In the genomic region with DNA sequence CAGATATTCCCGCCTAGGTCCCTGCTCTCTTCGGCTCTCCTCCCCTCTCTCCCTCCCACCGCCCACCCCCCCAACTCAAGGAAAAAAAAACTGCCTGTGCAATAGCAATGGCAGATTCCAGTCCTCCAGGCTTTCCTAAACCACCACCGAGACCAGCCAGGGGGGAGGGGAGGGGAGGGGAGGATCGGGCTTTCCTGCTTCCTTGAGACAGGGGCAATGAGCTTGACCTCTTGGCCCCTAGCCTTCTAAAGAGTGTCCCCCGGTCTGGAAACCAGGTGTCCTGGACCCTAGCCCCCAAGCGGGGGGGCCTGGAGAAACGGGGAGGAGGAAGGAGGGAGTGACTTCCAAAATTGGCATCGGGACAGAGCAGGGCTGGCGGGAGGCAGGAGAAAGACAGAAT, we compare ENCODE assay signal across 9 mouse cellular contexts. TPM values are rescaled to one million over a fixed set of nuclear protein-coding genes. Genes with fewer than 3 reads are reported as not detected.
DNase-seq lines count a peak whose midpoint lies in the region; ATAC-seq and TF ChIP-seq lines count a peak whose summit lies in the region.
"Had no signal": no experiment of that assay in that cellular context is flagged by ENCODE, and none has a peak within 500 bp of the region (broad histone marks: within the 10 kb centered on the region; RNA-seq: fewer than 3 reads in every experiment).

No protein-coding gene starts in this region.

- H3K4me3 ChIP-seq in cerebellum, adult 2 months (replicated peaks; ENCODE audit: insufficient read depth, low read depth, low read length), result peak overlapping the region; percentile 80
- H3K4me3 ChIP-seq in kidney, embryonic 14.5 days (ENCODE audit: low read length), result peak overlapping the region; percentile 35
- peak overlapping the region; percentile 37 for H3K4me3 ChIP-seq in midbrain, embryonic 12.5 days

- DNase-seq in right cerebral cortex, postnatal 10 days (ENCODE audit: low spot score in 2 of 2), result peak; percentile 61 to 65
- DNase-seq in right cerebral cortex, adult 18-20 months, result no peak
- DNase-seq in cerebellum, adult 2 months, result peak; percentile 71 to 85
- DNase-seq in heart, adult 18-20 months, result peak; percentile 69 to 80

- peaks cover 17% of the 10 kb centered on the region for H3K36me3 ChIP-seq in kidney, embryonic 14.5 days (ENCODE audit: control insufficient read depth, insufficient read depth, low read length)
- H3K36me3 ChIP-seq in midbrain, embryonic 12.5 days, result peaks cover 17% of the 10 kb centered on the region

- 6% methylated on average over 10 of the region's 10 CpGs for WGBS in cerebellum, adult 2 months
- 7% methylated on average over 10 of the region's 10 CpGs for WGBS in kidney, embryonic 14.5 days
- 11% methylated on average over 7 of the region's 10 CpGs for WGBS in midbrain, embryonic 12.5 days

- H3K9me3 ChIP-seq in kidney, embryonic 14.5 days (ENCODE audit: control insufficient read depth, low read length), result no peaks in the 10 kb centered on the region
- no peaks in the 10 kb centered on the region for H3K9me3 ChIP-seq in midbrain, embryonic 12.5 days

- H3K4me2 ChIP-seq in kidney, embryonic 14.5 days (replicated peaks; ENCODE audit: low read depth, low read length), result peak overlapping the region; percentile 61
- H3K4me2 ChIP-seq in midbrain, embryonic 12.5 days (replicated peaks), result peak overlapping the region; percentile 59

- TF ChIP-seq POLR2A in cerebellum, adult 2 months (IDR thresholded peaks at IDR 0.05; ENCODE audit: borderline replicate concordance, insufficient read depth, low read length), result no peak

- peak overlapping the region; percentile 86 for H3K27ac ChIP-seq in cerebellum, adult 2 months (ENCODE audit: insufficient read depth, low read length)
- no peak overlapping the region for H3K27ac ChIP-seq in kidney, embryonic 14.5 days (ENCODE audit: low read depth, low read length)
- no peak overlapping the region for H3K27ac ChIP-seq in midbrain, embryonic 12.5 days (replicated peaks)

- no peak for ATAC-seq in kidney, embryonic 14.5 days (ENCODE audit: low FRiP score, low TSS enrichment)
- ATAC-seq in midbrain, embryonic 12.5 days (ENCODE audit: low FRiP score, low read depth), result no peak
- ATAC-seq in frontal cortex, adult (ENCODE audit: low TSS enrichment), result no peak
- no peak for ATAC-seq in megakaryocyte, adult 5-6 weeks (ENCODE audit: poor library complexity, severe bottlenecking)

- H3K27me3 ChIP-seq in cerebellum, adult 2 months (ENCODE audit: control insufficient read depth, insufficient read depth, low read length), result no peaks in the 10 kb centered on the region
- peaks cover 28% of the 10 kb centered on the region for H3K27me3 ChIP-seq in kidney, embryonic 14.5 days (ENCODE audit: control insufficient read depth, insufficient read depth, low read length)
- peaks cover 40% of the 10 kb centered on the region for H3K27me3 ChIP-seq in midbrain, embryonic 12.5 days

- H3K9ac ChIP-seq in kidney, embryonic 14.5 days (ENCODE audit: low read depth, low read length), result peak overlapping the region; percentile 60
- peak overlapping the region; percentile 62 for H3K9ac ChIP-seq in midbrain, embryonic 12.5 days (replicated peaks)

- H3K4me1 ChIP-seq in cerebellum, adult 2 months (ENCODE audit: control insufficient read depth, insufficient read depth, low read length), result peaks cover 10% of the 10 kb centered on the region
- peaks cover 11% of the 10 kb centered on the region; the same call in 1 of the 2 replicates for H3K4me1 ChIP-seq in kidney, embryonic 14.5 days (ENCODE audit: control insufficient read depth, insufficient read depth, low read length)
- peaks cover 38% of the 10 kb centered on the region for H3K4me1 ChIP-seq in midbrain, embryonic 12.5 days

- TF ChIP-seq CTCF in cerebellum, adult 2 months (IDR thresholded peaks at IDR 0.05; ENCODE audit: borderline replicate concordance, insufficient read depth, low read depth, low read length), result no peak

RNA-seq across cellular contexts. Expression of gene Bcl6b, which starts 2.9 kb away (rescaled TPM):
- 1.1 and 1.4 TPM in 2 replicates for polyA plus RNA-seq in cerebellum, adult 2 months (2012; rRNA removed)
- total RNA-seq in heart, adult 18-20 months (2021), result 10 to 100 TPM in 1 of 2 experiments, 1 to 10 TPM in 1; 5.5 to 15.5 TPM
- 19.2 and 20.0 TPM in 2 replicates for polyA plus RNA-seq in kidney, embryonic 14.5 days (2014; fragmentation: Nextera tagmentation; extraction: Ambion mirVana)
- 5.2 and 5.4 TPM in 2 replicates for polyA plus RNA-seq in midbrain, embryonic 12.5 days (2016; fragmentation: Nextera tagmentation; extraction: Ambion mirVana)
- total RNA-seq in megakaryocyte, adult 5-6 weeks (2015), result 0.04 and 0.27 TPM in 2 replicates
- total RNA-seq in megakaryocyte, adult 5-6 weeks (2017), result not detected in 2 replicates

RNA-seq across cellular contexts. Expression of gene 0610010K14Rik, which starts 5.2 kb away (rescaled TPM):
- 94.0 and 96.5 TPM in 2 replicates for polyA plus RNA-seq in cerebellum, adult 2 months (2012; rRNA removed)
- total RNA-seq in heart, adult 18-20 months (2021), result 10 to 100 TPM; 29.1 to 30.6 TPM
- polyA plus RNA-seq in kidney, embryonic 14.5 days (2014; fragmentation: Nextera tagmentation; extraction: Ambion mirVana), result 180 and 243 TPM in 2 replicates
- polyA plus RNA-seq in midbrain, embryonic 12.5 days (2016; fragmentation: Nextera tagmentation; extraction: Ambion mirVana), result 210 and 213 TPM in 2 replicates
- total RNA-seq in megakaryocyte, adult 5-6 weeks (2015), result 74.4 and 77.6 TPM in 2 replicates
- total RNA-seq in megakaryocyte, adult 5-6 weeks (2017), result 25.6 and 31.5 TPM in 2 replicates

RNA-seq across cellular contexts. Expression of gene Gm21988, which starts 7.1 kb away (rescaled TPM):
- 9.7 and 10.3 TPM in 2 replicates for polyA plus RNA-seq in cerebellum, adult 2 months (2012; rRNA removed)
- 1 to 10 TPM; 2.7 TPM for total RNA-seq in heart, adult 18-20 months (2021)
- polyA plus RNA-seq in kidney, embryonic 14.5 days (2014; fragmentation: Nextera tagmentation; extraction: Ambion mirVana), result 7.8 and 10.5 TPM in 2 replicates
- polyA plus RNA-seq in midbrain, embryonic 12.5 days (2016; fragmentation: Nextera tagmentation; extraction: Ambion mirVana), result 10.5 and 12.4 TPM in 2 replicates
- 4.0 and 5.2 TPM in 2 replicates for total RNA-seq in megakaryocyte, adult 5-6 weeks (2015)
- total RNA-seq in megakaryocyte, adult 5-6 weeks (2017), result 0.11 and 4.3 TPM in 2 replicates
- total RNA-seq: common myeloid progenitor, adult 5-6 weeks had no signal

RNA-seq across cellular contexts. Expression of gene Rnasek, which starts 7.1 kb away (rescaled TPM):
- 359 TPM in 2 replicates for polyA plus RNA-seq in cerebellum, adult 2 months (2012; rRNA removed)
- 100 to 1,000 TPM in 1 of 2 experiments, 10 to 100 TPM in 1; 97.8 to 102 TPM for total RNA-seq in heart, adult 18-20 months (2021)
- 149 and 173 TPM in 2 replicates for polyA plus RNA-seq in kidney, embryonic 14.5 days (2014; fragmentation: Nextera tagmentation; extraction: Ambion mirVana)
- polyA plus RNA-seq in midbrain, embryonic 12.5 days (2016; fragmentation: Nextera tagmentation; extraction: Ambion mirVana), result 172 and 188 TPM in 2 replicates
- total RNA-seq in megakaryocyte, adult 5-6 weeks (2015), result 221 and 238 TPM in 2 replicates
- total RNA-seq in megakaryocyte, adult 5-6 weeks (2017), result 29.7 and 38.5 TPM in 2 replicates

RNA-seq across cellular contexts. Expression of gene Slc16a13, which starts 11.7 kb away (rescaled TPM):
- polyA plus RNA-seq in cerebellum, adult 2 months (2012; rRNA removed), result 8.8 and 11.3 TPM in 2 replicates
- total RNA-seq in heart, adult 18-20 months (2021), result 1 to 10 TPM; 2.1 to 2.9 TPM
- 8.4 and 14.2 TPM in 2 replicates for polyA plus RNA-seq in kidney, embryonic 14.5 days (2014; fragmentation: Nextera tagmentation; extraction: Ambion mirVana)
- 19.0 and 19.5 TPM in 2 replicates for polyA plus RNA-seq in midbrain, embryonic 12.5 days (2016; fragmentation: Nextera tagmentation; extraction: Ambion mirVana)
- total RNA-seq in megakaryocyte, adult 5-6 weeks (2015), result 1.9 and 2.5 TPM in 2 replicates
- total RNA-seq in megakaryocyte, adult 5-6 weeks (2017), result 2.3 and 7.7 TPM in 2 replicates
